Mouse (Mus musculus): ENCODE results near the gene Smg5.

DNA sequence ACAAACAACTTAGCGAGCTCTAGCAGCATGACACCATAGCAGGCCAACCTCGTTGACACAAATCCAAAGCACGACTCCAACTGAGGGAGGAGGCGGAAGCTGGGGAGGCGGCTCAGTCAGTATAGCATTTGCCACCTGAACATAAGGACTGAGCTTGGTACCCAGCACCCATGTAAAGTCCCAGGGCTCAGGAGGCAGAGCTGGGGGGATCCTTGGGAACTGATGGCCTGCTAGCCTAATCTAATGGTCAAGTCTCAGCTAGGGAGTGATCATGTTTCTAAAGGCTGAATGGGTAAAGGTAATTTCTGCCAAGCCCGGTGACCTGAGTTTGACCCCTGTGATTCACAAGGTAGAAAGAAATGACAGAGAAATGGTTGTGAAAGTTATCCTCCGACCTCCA is 71.5 kb downstream of the Smg5 start:
- TF ChIP-seq POLR2A (IDR thresholded peaks at IDR 0.05; ENCODE audit: insufficient read depth, low read length) = no peak
- TF ChIP-seq CTCF (IDR thresholded peaks at IDR 0.05; ENCODE audit: low read depth, low read length) = no peak

Measured in ES-Bruce4 (cell line).